ENCODE assay signal across 27 mouse cellular contexts in the genomic region with DNA sequence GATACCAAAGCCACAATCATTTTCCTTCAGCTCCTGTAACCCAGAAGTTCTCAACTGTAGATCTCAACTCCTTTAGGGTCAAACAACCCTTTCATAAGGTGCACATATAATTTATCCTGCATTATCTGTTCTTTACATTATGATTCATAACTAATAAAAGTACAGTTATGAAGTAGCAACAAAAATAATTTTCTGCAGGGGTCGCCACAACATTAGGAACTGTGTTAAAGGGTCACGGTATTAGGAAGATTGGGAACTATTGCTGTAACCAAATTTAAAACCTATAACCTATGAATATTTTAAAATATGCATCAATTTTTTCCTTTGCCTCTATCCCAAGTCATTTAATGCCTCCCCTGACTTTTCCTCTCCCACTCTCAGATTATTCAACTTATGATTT. TPM values are rescaled to one million over a fixed set of nuclear protein-coding genes. Genes with fewer than 3 reads are reported as not detected.
DNase-seq lines count a peak whose midpoint lies in the region; ATAC-seq and TF ChIP-seq lines count a peak whose summit lies in the region.
"Had no signal": no experiment of that assay in that cellular context is flagged by ENCODE, and none has a peak within 500 bp of the region (broad histone marks: within the 10 kb centered on the region; RNA-seq: fewer than 3 reads in every experiment).

No protein-coding gene starts in this region.

- no peak overlapping the region for H3K4me2 ChIP-seq in heart, postnatal 0 days (ENCODE audit: low read depth, low read length)
- no peak overlapping the region for H3K4me2 ChIP-seq in liver, postnatal 0 days (ENCODE audit: low read depth, low read length)
- H3K4me2 ChIP-seq: hindbrain, embryonic 12.5 days; liver, embryonic 15.5 days; midbrain, embryonic 15.5 days had no signal

- no peaks in the 10 kb centered on the region for H3K9me3 ChIP-seq in heart, postnatal 0 days (replicated peaks; ENCODE audit: control insufficient read depth, low read length)
- no peaks in the 10 kb centered on the region for H3K9me3 ChIP-seq in liver, postnatal 0 days (ENCODE audit: low read length)
- H3K9me3 ChIP-seq: G1E; hindbrain, embryonic 12.5 days; liver, embryonic 15.5 days; midbrain, embryonic 15.5 days had no signal

- no peak overlapping the region for H3K9ac ChIP-seq in heart, postnatal 0 days (replicated peaks; ENCODE audit: low read depth, low read length)
- H3K9ac ChIP-seq in liver, postnatal 0 days (replicated peaks): no peak overlapping the region
- H3K9ac ChIP-seq: hindbrain, embryonic 12.5 days; liver, embryonic 15.5 days; midbrain, embryonic 15.5 days had no signal

- no peak overlapping the region for H3K4me3 ChIP-seq in heart, postnatal 0 days (ENCODE audit: low read depth, low read length)
- no peak overlapping the region for H3K4me3 ChIP-seq in liver, postnatal 0 days (ENCODE audit: low read depth, low read length)
- H3K4me3 ChIP-seq: hindbrain, embryonic 12.5 days; liver, embryonic 15.5 days; midbrain, embryonic 15.5 days had no signal

- no peak overlapping the region for H3K27ac ChIP-seq in heart, postnatal 0 days (ENCODE audit: low read depth)
- no peak overlapping the region for H3K27ac ChIP-seq in liver, postnatal 0 days (ENCODE audit: low read depth)
- H3K27ac ChIP-seq: hindbrain, embryonic 12.5 days; hindbrain, postnatal 0 days; liver, embryonic 15.5 days had no signal

- no peaks in the 10 kb centered on the region for H3K27me3 ChIP-seq in heart, postnatal 0 days (ENCODE audit: control insufficient read depth, insufficient read depth, low read length)
- H3K27me3 ChIP-seq in liver, postnatal 0 days (ENCODE audit: insufficient read depth, low read length): no peaks in the 10 kb centered on the region
- H3K27me3 ChIP-seq: hindbrain, embryonic 12.5 days; liver, embryonic 15.5 days; midbrain, embryonic 15.5 days had no signal

- no peaks in the 10 kb centered on the region for H3K36me3 ChIP-seq in heart, postnatal 0 days (replicated peaks; ENCODE audit: control insufficient read depth, insufficient read depth, low read length)
- no peaks in the 10 kb centered on the region for H3K36me3 ChIP-seq in liver, postnatal 0 days (replicated peaks; ENCODE audit: insufficient read depth, low read length)
- H3K36me3 ChIP-seq: G1E; hindbrain, embryonic 12.5 days; liver, embryonic 15.5 days; midbrain, embryonic 15.5 days had no signal

- ATAC-seq in heart, postnatal 0 days (ENCODE audit: insufficient read depth, low read depth): no peak
- no peak for ATAC-seq in liver, postnatal 0 days
- ATAC-seq in CD4-positive, CD25-positive, alpha-beta regulatory T cell, adult 4 months: no peak
- ATAC-seq: activated CD4-positive, CD25-positive, alpha-beta regulatory T cell, adult 4 months; intestine, embryonic 16.5 days; midbrain, embryonic 15.5 days had no signal

- H3K4me1 ChIP-seq in heart, postnatal 0 days (ENCODE audit: control insufficient read depth, insufficient read depth): no peaks in the 10 kb centered on the region
- H3K4me1 ChIP-seq in liver, postnatal 0 days (ENCODE audit: insufficient read depth): peaks cover 5% of the 10 kb centered on the region; the same call in 1 of the 2 replicates
- H3K4me1 ChIP-seq: hindbrain, embryonic 12.5 days; liver, embryonic 15.5 days; midbrain, embryonic 15.5 days had no signal

- TF ChIP-seq CTCF in heart, postnatal 0 days (IDR thresholded peaks at IDR 0.05; ENCODE audit: low read depth): peak; percentile 44
- TF ChIP-seq CTCF in liver, postnatal 0 days (IDR thresholded peaks at IDR 0.05; ENCODE audit: low read depth): peak; percentile 31

- no peak for TF ChIP-seq EP300 in heart, postnatal 0 days (IDR thresholded peaks at IDR 0.05; ENCODE audit: low read depth)
- no peak for TF ChIP-seq EP300 in liver, postnatal 0 days (IDR thresholded peaks at IDR 0.05; ENCODE audit: low read depth)

- WGBS in heart, postnatal 0 days: 56% methylated on average over 2 of the region's 2 CpGs
- WGBS in liver, postnatal 0 days (ENCODE audit: insufficient replicate concordance): 66% methylated on average over 2 of the region's 2 CpGs

- no peak for DNase-seq in heart, postnatal 0 days (ENCODE audit: low spot score)
- no peak for DNase-seq in heart, adult 9 months (ENCODE audit: low spot score in 2 of 2)
- no peak for DNase-seq in liver, postnatal 0 days
- DNase-seq in liver (no peak), 416B (ENCODE audit: low read depth) (peak; percentile 8), NIH3T3 (ENCODE audit: low read depth) (peak; percentile 74)
- DNase-seq in urinary bladder, adult 2 months (ENCODE audit: low spot score): no peak
- DNase-seq: adrenal gland, postnatal 10 days; B cell, adult 2 months; cerebellum, adult 9-10 months; cerebellum, postnatal 36 days; gastrocnemius, postnatal 36 days; heart, postnatal 36 days; kidney, postnatal 25 days; left cerebral cortex, postnatal 4 days; lung, postnatal 10 days; right cerebral cortex, postnatal 4 days; thymus, adult 2 months; thymus, postnatal 36 days had no signal

RNA-seq across cellular contexts. Expression of gene Extl2, which starts 38.7 kb away (rescaled TPM):
- total RNA-seq in heart, postnatal 0 days (2014; rRNA removed; ENCODE audit: low replicate concordance): 15.0 and 38.2 TPM in 2 replicates
- 21.0 and 21.8 TPM in 2 replicates for polyA plus RNA-seq in heart, postnatal 0 days (2015; fragmentation: Nextera tagmentation; extraction: Ambion mirVana)
- 4.6 and 5.8 TPM in 2 replicates for polyA plus RNA-seq in liver, postnatal 0 days (2015; fragmentation: Nextera tagmentation; extraction: Ambion mirVana)
- 10 to 100 TPM in 1 of 2 experiments, 1 to 10 TPM in 1; 7.0 to 10.6 TPM for polyA plus RNA-seq in CD4-positive, CD25-positive, alpha-beta regulatory T cell, adult 4 months (2017; shearing (Covaris generic))
- 12.2 and 16.1 TPM in 2 replicates for polyA plus RNA-seq in urinary bladder, adult 2 months (2012; rRNA removed)

RNA-seq across cellular contexts. Expression of gene Slc30a7, which starts 38.8 kb away (rescaled TPM):
- 42.2 and 50.4 TPM in 2 replicates for total RNA-seq in heart, postnatal 0 days (2014; rRNA removed; ENCODE audit: low replicate concordance)
- polyA plus RNA-seq in heart, postnatal 0 days (2015; fragmentation: Nextera tagmentation; extraction: Ambion mirVana): 8.4 and 9.7 TPM in 2 replicates
- polyA plus RNA-seq in liver, postnatal 0 days (2015; fragmentation: Nextera tagmentation; extraction: Ambion mirVana): 11.0 and 14.2 TPM in 2 replicates
- polyA plus RNA-seq in CD4-positive, CD25-positive, alpha-beta regulatory T cell, adult 4 months (2017; shearing (Covaris generic)): 10 to 100 TPM; 40.5 to 61.6 TPM
- polyA plus RNA-seq in urinary bladder, adult 2 months (2012; rRNA removed): 23.9 and 28.3 TPM in 2 replicates

Comparison
In these comparisons a context has a peak if more than half of its experiments do, and no peak if none do; other contexts are left out.
1. DNase-seq: peak in 416B (single experiment) and NIH3T3 (single experiment); none in heart, postnatal 0 days (single experiment), heart, adult 9 months (0 of 2), liver, postnatal 0 days (single experiment), liver (single experiment) and urinary bladder, adult 2 months (single experiment).